Mouse (Mus musculus) heart, embryonic 16.5 days (tissue): ENCODE measurements around the gene Ptprm. TPM values are rescaled to one million over a fixed set of nuclear protein-coding genes. Genes with fewer than 3 reads are reported as not detected.

Experiments
- ATAC-seq: fragments of 200-750 bp; cut with Nextera tagmentation; replicated peaks from 2 replicates; pipeline ENCODE4 v1.8.0; 2017; ENCODE audit warnings: moderate number of reproducible peaks; ENCODE audit not compliant: insufficient read depth, low FRiP score; ENCODE audit errors: extremely low read depth
- H3K27ac ChIP-seq: fragments of 300-500 bp; sonication (generic); 2 replicates; pipeline ENCODE4 v1.5.1; 2014; ENCODE audit warnings: mild to moderate bottlenecking, low read length, control low read depth, moderate library complexity
- H3K27me3 ChIP-seq: fragments of 300-500 bp; sonication (generic); 2 replicates; pipeline ENCODE4 v1.6.1; 2014; ENCODE audit warnings: low read length, mixed read lengths; ENCODE audit not compliant: control insufficient read depth, insufficient read depth
- H3K36me3 ChIP-seq: fragments of 300-500 bp; sonication (generic); 2 replicates; pipeline ENCODE4 v1.6.1; 2014; ENCODE audit not compliant: control insufficient read depth, insufficient read depth
- H3K4me1 ChIP-seq: fragments of 300-500 bp; sonication (generic); 2 replicates; pipeline ENCODE4 v1.6.1; 2014; ENCODE audit warnings: low read length, mixed read lengths; ENCODE audit not compliant: control insufficient read depth, insufficient read depth
- H3K4me2 ChIP-seq: fragments of 300-500 bp; sonication (generic); 2 replicates; pipeline ENCODE4 v1.6.1; 2014; ENCODE audit warnings: low read depth, mild to moderate bottlenecking, control low read depth, low read length
- H3K4me3 ChIP-seq: fragments of 300-500 bp; sonication (generic); 2 replicates; pipeline ENCODE4 v1.5.1; 2014; ENCODE audit warnings: mild to moderate bottlenecking, control low read depth, low read length
- H3K9ac ChIP-seq: fragments of 300-500 bp; sonication (generic); 2 replicates; pipeline ENCODE4 v1.6.1; 2014; ENCODE audit warnings: low read length, control low read depth
- H3K9me3 ChIP-seq: fragments of 300-500 bp; sonication (generic); replicated peaks from 2 replicates; pipeline ENCODE4 v1.6.1; 2016; ENCODE audit warnings: low read length; ENCODE audit not compliant: control insufficient read depth
- WGBS: fragments of 180-500 bp; shearing (Covaris S2); extraction: QIAGEN DNeasy Blood & Tissue Kit; methylation state at CpG from one replicate; pipeline ENCODE4 v1.1.7; 2014; 5-methylcytosine and 5-hydroxymethylcytosine counted together
- polyA plus RNA-seq: library from polyadenylated mRNA; unstranded; fragments of >200 nt; fragmentation: Nextera tagmentation; extraction: Ambion mirVana; gene quantifications from 2 replicates; pipeline ENCODE4 v1.2.1, GENCODE M21; 2015

The Ptprm gene
- polyA plus RNA-seq, 1 experiment from 2014 or later, result 12.8 TPM

DNA sequence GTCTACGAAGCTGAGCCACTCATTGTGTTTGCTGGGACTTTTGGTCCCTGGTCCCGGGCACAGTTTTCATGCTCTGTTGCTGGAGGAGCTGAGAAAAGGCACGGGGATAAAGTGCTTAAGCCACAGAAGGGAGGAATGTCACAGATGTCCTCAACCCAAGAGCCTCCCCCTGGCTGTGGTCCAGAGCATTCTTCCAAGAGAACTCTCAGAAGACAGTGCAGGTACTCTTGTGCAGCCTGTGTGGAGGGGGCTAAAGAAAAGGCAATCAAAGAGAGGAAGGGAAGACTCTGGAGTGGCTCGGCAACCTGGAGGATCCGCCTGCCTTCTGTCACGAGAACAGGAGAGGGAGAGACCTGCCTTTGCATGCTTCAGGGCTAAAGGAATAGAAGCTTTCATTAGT, 617.8 kb downstream of the Ptprm start:
- Histone ChIP-seq H3K27ac (no peak overlapping the region), H3K9me3 (no peaks in the 10 kb centered on the region), H3K4me1 (0 out of 2 replicates have a peak, but pooled peaks cover 4% of the 10 kb centered on the region), H3K9ac (no peak overlapping the region), H3K27me3 (no peaks in the 10 kb centered on the region), H3K4me3 (no peak overlapping the region), H3K36me3 (no peaks in the 10 kb centered on the region), H3K4me2 (no peak overlapping the region)
- ATAC-seq, result no peak
- WGBS, result 40% methylated on average over 6 of the region's 6 CpGs

- Histone ChIP-seq H3K4me1 (no peaks in the 10 kb centered on the region), H3K36me3 (no peaks in the 10 kb centered on the region), H3K9me3 (no peaks in the 10 kb centered on the region), H3K27me3 (no peaks in the 10 kb centered on the region), H3K4me2 (no peak overlapping the region), H3K27ac (no peak overlapping the region), H3K4me3 (no peak overlapping the region), H3K9ac (no peak overlapping the region)
- no peak for ATAC-seq
- 84% methylated on average over 12 of the region's 12 CpGs for WGBS
Observed at GRCm38 (mm10) chr17:66733541-66733940, 620.7 kb downstream of the Ptprm start.

DNA sequence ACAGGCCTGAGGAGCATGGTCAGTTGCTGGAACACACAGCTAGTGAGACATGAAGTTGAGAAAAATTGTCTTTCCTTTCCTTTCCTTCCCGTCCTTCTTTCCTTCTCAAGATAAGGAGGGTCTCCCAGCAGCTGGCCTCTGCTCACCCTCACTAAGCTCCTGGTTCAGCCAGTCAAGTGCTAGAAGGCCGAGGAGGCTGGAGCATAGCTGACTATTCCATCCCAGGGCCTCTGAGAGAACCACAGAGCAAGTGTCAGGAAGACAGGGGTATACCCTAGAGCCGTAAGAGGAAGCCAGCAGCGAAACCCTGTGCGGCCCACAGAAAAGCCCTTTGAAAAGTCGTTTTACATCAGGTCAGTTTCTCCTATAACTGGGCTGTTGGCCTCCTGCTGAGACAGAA, 624.3 kb downstream of the Ptprm start:
- Histone ChIP-seq H3K4me2 (no peak overlapping the region), H3K36me3 (no peaks in the 10 kb centered on the region), H3K27me3 (no peaks in the 10 kb centered on the region), H3K9me3 (no peaks in the 10 kb centered on the region), H3K4me1 (no peaks in the 10 kb centered on the region), H3K4me3 (no peak overlapping the region), H3K9ac (no peak overlapping the region), H3K27ac (no peak overlapping the region)
- 60% methylated on average over 6 of the region's 6 CpGs for WGBS
- no peak for ATAC-seq

GRCm38 (mm10) chr17:66720992-66721351, 633.3 kb downstream of the Ptprm start:
- Histone ChIP-seq H3K36me3 (no peaks in the 10 kb centered on the region), H3K4me2 (no peak overlapping the region), H3K27me3 (no peaks in the 10 kb centered on the region), H3K9me3 (no peaks in the 10 kb centered on the region), H3K9ac (no peak overlapping the region), H3K4me3 (no peak overlapping the region), H3K4me1 (no peaks in the 10 kb centered on the region), H3K27ac (no peak overlapping the region)
- no peak for ATAC-seq
- 65% methylated on average over 9 of the region's 9 CpGs for WGBS

DNA sequence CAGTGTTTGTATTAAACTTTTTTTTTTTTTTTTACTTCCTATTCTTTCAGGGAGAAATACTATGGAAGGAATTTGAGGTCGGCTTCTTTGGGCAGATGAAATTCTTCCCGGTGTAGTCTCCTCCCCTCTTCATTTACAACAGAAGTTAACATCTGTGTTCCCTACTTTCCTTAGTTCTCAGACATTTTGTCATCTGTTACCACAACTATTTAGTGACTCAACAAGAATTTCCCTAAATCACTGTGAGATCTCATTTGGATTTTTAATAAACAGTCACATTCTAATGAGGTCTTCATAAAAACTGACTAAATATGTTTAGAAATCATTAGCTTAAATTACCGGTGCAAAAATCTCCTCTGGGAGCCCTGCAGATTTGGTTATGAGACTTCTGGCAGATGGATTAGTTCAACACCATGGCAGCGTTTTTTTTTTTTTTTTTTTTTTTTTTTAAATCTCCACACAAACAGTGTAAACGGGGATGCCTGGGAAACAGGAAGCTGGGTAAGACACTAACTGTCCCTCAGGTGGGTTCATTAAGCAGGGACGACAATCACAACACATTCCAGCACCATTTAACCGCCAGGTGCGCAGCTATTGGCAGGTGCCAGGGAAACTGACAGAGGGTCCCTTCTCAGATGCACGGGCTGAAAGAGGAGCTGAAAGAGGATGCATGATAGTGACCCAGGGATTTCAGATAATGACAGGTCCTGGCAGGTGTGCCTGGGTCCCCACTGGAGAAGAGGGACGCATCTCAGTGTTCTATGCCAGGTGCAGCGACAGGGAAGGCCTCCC, 633.9 kb downstream of the Ptprm start:
- Histone ChIP-seq H3K27me3 (no peaks in the 10 kb centered on the region), H3K27ac (no peak overlapping the region), H3K4me1 (no peaks in the 10 kb centered on the region), H3K4me2 (no peak overlapping the region), H3K4me3 (no peak overlapping the region), H3K9me3 (no peaks in the 10 kb centered on the region), H3K9ac (no peak overlapping the region), H3K36me3 (no peaks in the 10 kb centered on the region)
- ATAC-seq, result no peak
- 60% methylated on average over 11 of the region's 11 CpGs for WGBS

- WGBS, result 86% methylated on average over 9 of the region's 9 CpGs
- Histone ChIP-seq H3K4me1 (no peaks in the 10 kb centered on the region), H3K27me3 (no peaks in the 10 kb centered on the region), H3K4me3 (no peak overlapping the region), H3K36me3 (no peaks in the 10 kb centered on the region), H3K27ac (no peak overlapping the region), H3K9me3 (no peaks in the 10 kb centered on the region), H3K9ac (no peak overlapping the region), H3K4me2 (no peak overlapping the region)
- ATAC-seq, result no peak
Observed at GRCm38 (mm10) chr17:66712456-66713205, 641.6 kb downstream of the Ptprm start.

GRCm38 (mm10) chr17:66711221-66712016, 642.8 kb downstream of the Ptprm start:
- no peak; the same call in 1 of the 2 replicates for ATAC-seq
- Histone ChIP-seq H3K36me3 (no peaks in the 10 kb centered on the region), H3K9ac (no peak overlapping the region), H3K4me2 (no peak overlapping the region), H3K27me3 (no peaks in the 10 kb centered on the region), H3K27ac (no peak overlapping the region), H3K4me3 (no peak overlapping the region), H3K4me1 (no peaks in the 10 kb centered on the region), H3K9me3 (no peaks in the 10 kb centered on the region)
- WGBS, result 64% methylated on average over 6 of the region's 6 CpGs

DNA sequence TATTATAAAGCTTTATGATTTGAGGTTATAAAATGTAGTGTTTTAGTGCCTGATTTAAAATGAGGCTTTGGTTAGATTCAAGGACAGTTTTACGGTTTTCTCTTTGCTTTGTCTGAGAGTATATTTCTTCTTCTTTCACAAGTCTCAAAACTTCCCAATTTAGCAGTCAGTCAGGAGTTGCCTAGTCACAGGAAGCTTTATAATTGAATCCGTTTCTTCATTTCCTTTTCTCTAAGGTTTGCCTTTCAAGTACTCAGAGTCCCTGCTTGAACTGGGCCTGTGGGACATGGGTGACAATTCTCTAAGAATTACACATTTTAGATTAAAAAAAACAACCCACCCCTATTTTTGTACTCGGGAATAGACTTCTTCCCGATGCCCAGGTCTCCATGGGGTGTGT, 643.7 kb downstream of the Ptprm start:
- H3K4me2 ChIP-seq, result no peak overlapping the region
- H3K4me1 ChIP-seq, result no peaks in the 10 kb centered on the region
- WGBS, result 60% methylated on average over 4 of the region's 4 CpGs
- H3K9me3 ChIP-seq, result no peaks in the 10 kb centered on the region
- no peak for ATAC-seq
- no peaks in the 10 kb centered on the region for H3K27me3 ChIP-seq
- H3K27ac ChIP-seq, result no peak overlapping the region
- no peak overlapping the region for H3K9ac ChIP-seq
- H3K36me3 ChIP-seq, result no peaks in the 10 kb centered on the region
- H3K4me3 ChIP-seq, result no peak overlapping the region

DNA sequence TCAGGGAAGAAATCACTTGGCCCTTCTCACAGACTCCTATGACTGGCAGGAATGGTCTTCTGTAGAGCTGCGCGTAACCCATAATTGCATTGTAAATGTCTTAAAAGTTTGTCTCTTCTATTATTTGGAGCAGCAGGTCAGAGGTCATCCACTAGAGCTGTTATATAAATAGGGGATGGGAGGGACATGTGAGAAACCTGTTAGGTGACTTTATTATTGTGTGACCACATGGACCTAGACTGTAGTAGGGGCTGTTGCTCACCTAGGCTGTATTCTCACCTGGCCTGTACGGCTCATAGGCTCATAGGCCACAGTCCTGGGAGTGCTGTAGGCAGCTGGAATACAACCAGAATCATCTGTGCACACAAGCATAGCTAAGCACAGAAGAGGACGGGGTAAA, 645.5 kb downstream of the Ptprm start:
- 91% methylated on average over 4 of the region's 4 CpGs for WGBS
- Histone ChIP-seq H3K4me2 (no peak overlapping the region), H3K9ac (no peak overlapping the region), H3K4me1 (no peaks in the 10 kb centered on the region), H3K36me3 (no peaks in the 10 kb centered on the region), H3K27me3 (no peaks in the 10 kb centered on the region), H3K27ac (no peak overlapping the region), H3K4me3 (no peak overlapping the region), H3K9me3 (no peaks in the 10 kb centered on the region)
- ATAC-seq, result no peak
